Mouse (Mus musculus) heart, adult 2 months (tissue): ENCODE data around the gene Amhr2.
A peak's percentile ranks its signal among the peaks of the same experiment; 100 is the strongest.

Experiments
- CTCF ChIP-seq: fragments of 200-600 bp; IDR thresholded peaks from 2 replicates; pipeline ENCODE4 v1.8.1; 2022; ENCODE audit warnings: antibody characterized with exemption, mild to moderate bottlenecking, moderate library complexity
- POLR2A ChIP-seq: fragments of 200-500 bp; IDR thresholded peaks from 2 replicates; pipeline ENCODE4 v1.6.1; 2011; ENCODE audit warnings: mild to moderate bottlenecking, low read depth, low read length, control low read depth; ENCODE audit not compliant: insufficient read depth

DNA sequence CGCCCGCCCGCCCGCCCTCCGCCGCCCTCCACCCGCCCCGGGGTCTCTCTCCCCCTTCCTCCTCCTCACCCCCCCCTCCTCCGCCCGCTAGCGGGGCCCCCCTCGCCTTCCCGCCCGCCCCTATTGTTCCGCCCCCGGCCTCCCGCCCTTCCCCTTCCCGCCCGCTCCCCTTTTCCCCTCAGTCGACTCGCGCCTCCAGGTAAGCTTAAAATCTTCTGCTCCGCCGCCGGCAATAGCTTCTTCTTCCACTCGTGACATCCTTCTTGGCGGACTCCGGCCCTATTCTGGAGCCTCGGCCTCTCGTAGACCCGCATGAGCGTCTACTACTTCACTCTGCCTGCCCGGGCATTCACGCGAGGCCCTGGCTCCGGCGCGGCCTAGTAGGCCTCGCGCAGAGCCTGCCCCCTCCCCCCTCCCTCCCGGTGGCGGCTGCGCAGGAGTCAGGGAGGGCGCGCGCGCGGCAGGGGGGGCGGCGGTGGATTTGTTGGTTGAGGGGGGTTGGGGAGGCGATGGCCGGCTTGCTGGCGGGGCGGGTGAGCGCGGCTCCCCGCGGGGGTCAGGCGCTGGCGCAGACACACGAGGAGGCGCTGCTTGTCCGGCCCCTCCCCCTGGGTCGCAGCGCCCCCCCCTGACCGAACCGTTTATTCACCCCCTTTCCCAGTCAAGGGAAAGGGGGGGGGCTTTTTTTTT lies 25.6 kb downstream of the Amhr2 start:
- peak; percentile 43 for TF ChIP-seq CTCF
- peak; percentile 21; the same call in 1 of the 2 replicates for TF ChIP-seq POLR2A
